Mouse (Mus musculus): ENCODE measurements around the gene Ugt1a8.

GRCm38 (mm10) chr1:88213766-88214461, 126.3 kb downstream of the Ugt1a8 start:
- TF ChIP-seq CTCF (IDR thresholded peaks at IDR 0.05; ENCODE audit: low read depth, low read length) (no peak), POLR2A (IDR thresholded peaks at IDR 0.05; ENCODE audit: borderline replicate concordance, low read depth, low read length) (no peak)

Measured in bone marrow macrophage, adult 2 months (primary cell).